Mouse (Mus musculus) erythroblast, embryonic 14.5 days (primary cell): ENCODE data around the gene Ccdc33. TPM values are rescaled to one million over a fixed set of nuclear protein-coding genes. Genes with fewer than 3 reads are reported as not detected.

Experiments used
- H3K27me3 ChIP-seq: 2 replicates; pipeline ENCODE4 v1.6.1; 2012; ENCODE audit warnings: inconsistent platforms; ENCODE audit not compliant: control insufficient read depth
- H3K36me3 ChIP-seq: 2 replicates; pipeline ENCODE4 v1.6.1; 2012; ENCODE audit warnings: mild to moderate bottlenecking, inconsistent platforms; ENCODE audit not compliant: control insufficient read depth
- H3K4me1 ChIP-seq: 2 replicates; pipeline ENCODE4 v1.6.1; 2012; ENCODE audit warnings: inconsistent platforms; ENCODE audit not compliant: control insufficient read depth
- H3K4me3 ChIP-seq: replicated peaks from 2 replicates; pipeline ENCODE3; 2012; ENCODE audit warnings: moderate library complexity, mild to moderate bottlenecking, inconsistent platforms
- H3K9me3 ChIP-seq: 2 replicates; pipeline ENCODE4 v1.6.1; 2012; ENCODE audit warnings: low read length, inconsistent platforms, mixed read lengths; ENCODE audit not compliant: control insufficient read depth
- GATA1 ChIP-seq: IDR thresholded peaks from 2 replicates; pipeline ENCODE4 v1.6.1; 2012; ENCODE audit warnings: low read length, inconsistent platforms, mixed read lengths
- TAL1 ChIP-seq: IDR thresholded peaks from 3 replicates; pipeline ENCODE4 v1.6.1; 2012; ENCODE audit warnings: low read length, inconsistent platforms, mixed read lengths
- polyA plus RNA-seq: library from polyadenylated mRNA; stranded (reverse); fragments of >175 nt; gene quantifications from 2 replicates; pipeline ENCODE4 v1.2.3, GENCODE M21; 2012

Ccdc33 gene
- polyA plus RNA-seq, 1 experiment: not detected

GRCm38 (mm10) chr9:58086861-58087260 is 31.8 kb downstream of the Ccdc33 start:
- H3K4me3 ChIP-seq: no peak overlapping the region
- H3K36me3 ChIP-seq: no peaks in the 10 kb centered on the region
- H3K4me1 ChIP-seq: no peaks in the 10 kb centered on the region
- no peaks in the 10 kb centered on the region for H3K9me3 ChIP-seq
- no peaks in the 10 kb centered on the region for H3K27me3 ChIP-seq
- TF ChIP-seq GATA1 (no peak), TAL1 (no peak)

DNA sequence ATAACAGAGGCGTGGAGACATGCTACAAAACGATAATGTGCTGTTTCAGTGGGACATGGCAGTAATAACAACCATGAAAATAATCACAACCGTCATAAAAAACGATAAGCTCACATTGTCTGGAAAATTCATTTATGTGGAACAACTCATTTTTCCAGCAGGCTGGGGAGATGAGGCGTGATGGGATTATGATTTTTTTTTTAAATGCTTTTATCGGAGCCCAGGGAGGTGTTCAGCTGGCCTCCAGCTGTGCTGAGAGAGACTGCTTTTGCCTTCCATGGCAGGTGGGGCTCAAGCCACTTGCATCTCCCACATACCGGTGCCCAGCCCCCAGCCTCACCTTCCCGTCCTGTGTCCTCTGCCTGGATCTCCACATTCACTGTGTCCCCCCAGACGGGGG is 32.4 kb downstream of the Ccdc33 start:
- TF ChIP-seq TAL1 (no peak), GATA1 (no peak)
- Histone ChIP-seq H3K4me3 (no peak overlapping the region), H3K36me3 (no peaks in the 10 kb centered on the region), H3K9me3 (no peaks in the 10 kb centered on the region), H3K4me1 (no peaks in the 10 kb centered on the region), H3K27me3 (no peaks in the 10 kb centered on the region)

GRCm38 (mm10) chr9:58085074-58085473 is 33.5 kb downstream of the Ccdc33 start:
- no peaks in the 10 kb centered on the region for H3K36me3 ChIP-seq
- no peaks in the 10 kb centered on the region for H3K27me3 ChIP-seq
- H3K4me3 ChIP-seq: no peak overlapping the region
- no peaks in the 10 kb centered on the region for H3K9me3 ChIP-seq
- TF ChIP-seq GATA1 (no peak), TAL1 (no peak)
- no peaks in the 10 kb centered on the region for H3K4me1 ChIP-seq

DNA sequence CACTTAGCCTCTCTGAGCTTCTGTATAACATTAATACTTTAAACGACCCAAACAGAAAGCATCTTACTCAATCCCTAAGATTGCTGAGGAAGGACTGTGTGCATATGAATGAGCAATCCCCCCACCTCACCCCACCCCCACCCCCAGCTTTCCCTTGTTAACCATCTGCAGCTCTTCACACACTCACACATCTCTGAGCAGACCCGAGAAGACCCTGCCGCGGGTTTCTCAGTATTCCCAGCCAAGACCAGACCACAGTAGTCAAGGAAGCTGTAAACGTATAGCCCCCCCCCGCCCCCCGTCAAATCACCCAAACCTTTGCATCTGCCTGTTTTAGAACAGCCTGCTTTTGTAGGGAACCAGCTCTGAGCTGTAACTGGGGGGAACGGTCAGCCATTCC is 34.0 kb downstream of the Ccdc33 start:
- no peak for TF ChIP-seq TAL1
- H3K4me1 ChIP-seq: no peaks in the 10 kb centered on the region
- no peaks in the 10 kb centered on the region for H3K27me3 ChIP-seq
- no peak overlapping the region for H3K4me3 ChIP-seq
- no peaks in the 10 kb centered on the region for H3K9me3 ChIP-seq
- H3K36me3 ChIP-seq: no peaks in the 10 kb centered on the region

- no peak overlapping the region for H3K4me3 ChIP-seq
- no peaks in the 10 kb centered on the region for H3K36me3 ChIP-seq
- H3K9me3 ChIP-seq: no peaks in the 10 kb centered on the region
- H3K4me1 ChIP-seq: no peaks in the 10 kb centered on the region
- TF ChIP-seq GATA1: no peak
- no peak for TF ChIP-seq TAL1
- H3K27me3 ChIP-seq: no peaks in the 10 kb centered on the region
Observed at GRCm38 (mm10) chr9:58074561-58074960, 44.1 kb downstream of the Ccdc33 start.

DNA sequence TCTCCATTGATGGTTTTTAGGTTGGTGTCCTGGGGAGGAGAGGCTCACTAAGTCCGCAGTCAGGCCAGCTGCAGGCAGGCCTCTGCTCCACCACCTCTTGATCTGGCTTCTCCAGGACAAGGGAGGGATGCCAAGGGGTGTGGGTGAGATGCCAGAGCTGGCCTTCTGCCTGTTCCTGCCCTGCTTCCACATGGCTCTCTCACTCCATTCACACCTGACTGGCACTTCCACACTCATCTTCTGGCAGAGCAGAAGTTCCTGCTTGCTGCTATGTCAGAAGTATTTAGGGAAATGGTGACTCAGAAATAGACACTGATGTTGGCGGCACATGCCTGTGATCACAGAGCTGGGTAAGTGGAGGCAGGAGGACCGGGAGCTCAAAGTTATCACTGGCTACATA is 51.1 kb downstream of the Ccdc33 start:
- TF ChIP-seq TAL1: no peak
- TF ChIP-seq GATA1: no peak
- Histone ChIP-seq H3K27me3 (no peaks in the 10 kb centered on the region), H3K4me1 (no peaks in the 10 kb centered on the region), H3K4me3 (no peak overlapping the region), H3K9me3 (no peaks in the 10 kb centered on the region), H3K36me3 (no peaks in the 10 kb centered on the region)

- Histone ChIP-seq H3K27me3 (no peaks in the 10 kb centered on the region), H3K36me3 (no peaks in the 10 kb centered on the region), H3K4me3 (no peak overlapping the region), H3K9me3 (no peaks in the 10 kb centered on the region), H3K4me1 (no peaks in the 10 kb centered on the region)
- TF ChIP-seq TAL1 (no peak), GATA1 (no peak)
Observed at GRCm38 (mm10) chr9:58066731-58067095, 51.9 kb downstream of the Ccdc33 start.

GRCm38 (mm10) chr9:58065977-58066730 is 52.5 kb downstream of the Ccdc33 start:
- H3K4me3 ChIP-seq: no peak overlapping the region
- H3K4me1 ChIP-seq: no peaks in the 10 kb centered on the region; the same call in 1 of the 2 replicates
- H3K36me3 ChIP-seq: no peaks in the 10 kb centered on the region
- TF ChIP-seq TAL1: no peak
- TF ChIP-seq GATA1: no peak
- no peaks in the 10 kb centered on the region for H3K27me3 ChIP-seq
- H3K9me3 ChIP-seq: no peaks in the 10 kb centered on the region

DNA sequence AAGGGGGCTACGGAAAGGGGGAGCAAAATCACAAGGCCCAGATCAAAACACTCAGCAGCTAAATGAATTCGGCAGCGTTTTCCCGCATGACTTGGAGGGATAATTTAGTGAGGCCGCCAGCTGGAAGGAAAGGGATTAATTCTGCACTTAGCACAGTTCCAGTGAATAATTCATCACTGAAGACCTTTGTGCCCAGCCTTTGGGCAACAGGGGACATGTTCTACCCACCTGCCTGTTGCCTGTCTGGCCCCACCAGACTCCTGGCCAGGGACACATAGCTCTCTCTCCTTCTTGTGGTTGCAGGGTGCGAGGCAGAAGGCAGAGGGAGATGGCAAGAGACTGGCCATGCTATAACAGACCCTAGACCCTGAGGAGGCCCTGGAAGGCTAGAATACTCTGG is 53.1 kb downstream of the Ccdc33 start:
- TF ChIP-seq TAL1 (no peak), GATA1 (no peak)
- no peak overlapping the region for H3K4me3 ChIP-seq
- H3K36me3 ChIP-seq: no peaks in the 10 kb centered on the region
- no peaks in the 10 kb centered on the region; the same call in 1 of the 2 replicates for H3K4me1 ChIP-seq
- H3K27me3 ChIP-seq: 0 out of 2 replicates have a peak, but pooled peaks cover 2% of the 10 kb centered on the region
- H3K9me3 ChIP-seq: no peaks in the 10 kb centered on the region

DNA sequence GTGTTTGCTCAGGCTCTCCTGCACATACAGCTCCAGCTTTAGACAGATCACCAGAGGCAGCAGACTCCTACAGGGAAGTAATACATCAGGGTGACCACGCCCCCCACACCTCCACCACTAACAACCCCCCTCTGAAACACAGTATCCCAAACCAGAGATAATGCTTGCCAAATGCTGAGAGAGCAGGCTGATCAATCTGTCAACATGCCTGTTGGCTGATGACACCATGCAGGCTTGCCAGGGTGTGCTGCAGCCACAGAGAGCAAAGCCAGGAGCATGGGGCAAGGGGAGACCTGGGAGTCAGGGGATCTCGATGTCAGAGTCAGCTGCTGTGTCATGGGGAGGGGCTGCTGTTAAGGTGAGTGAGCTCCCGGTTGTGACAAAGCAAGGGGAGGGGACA is 55.1 kb downstream of the Ccdc33 start, which contains the start of gene Stra6:
Gene Stra6, plus strand, starts transcription at position 258 of the 400 bp plus-strand sequence.
- Histone ChIP-seq H3K9me3 (no peaks in the 10 kb centered on the region), H3K36me3 (no peaks in the 10 kb centered on the region), H3K4me1 (no peaks in the 10 kb centered on the region; the same call in 1 of the 2 replicates), H3K27me3 (0 out of 2 replicates have a peak, but pooled peaks cover 2% of the 10 kb centered on the region), H3K4me3 (no peak within 1 kb of the TSS)
- TF ChIP-seq TAL1: no peak
- TF ChIP-seq GATA1: no peak
